Mouse (Mus musculus): Measurements from ENCODE around the gene Nup107.
"Not testable (repeated sequence)": the region's sequence is repeated elsewhere in the genome, so short reads cannot be mapped to it uniquely, and the experiment has no call there.

Gene Nup107

GRCm38 (mm10) chr10:117765116-117765894, 27.2 kb downstream of the Nup107 start:
- DNase-seq (ENCODE audit: low read depth, low spot score), result no peak

GRCm38 (mm10) chr10:117764598-117764997, 27.9 kb downstream of the Nup107 start:
- no peak for DNase-seq (ENCODE audit: low read depth, low spot score)

GRCm38 (mm10) chr10:117763588-117764190, 28.8 kb downstream of the Nup107 start:
- no peak for DNase-seq (ENCODE audit: low read depth, low spot score)

- no peak for DNase-seq (ENCODE audit: low read depth, low spot score)
These were observed 29.5 kb downstream of the Nup107 start for GRCm38 (mm10) chr10:117762966-117763365.

GRCm38 (mm10) chr10:117762281-117762830, 30.1 kb downstream of the Nup107 start:
- no peak for DNase-seq (ENCODE audit: low read depth, low spot score)

GRCm38 (mm10) chr10:117761551-117761950, 31.0 kb downstream of the Nup107 start:
- DNase-seq (ENCODE audit: low read depth, low spot score), result no peak

- no peak for DNase-seq (ENCODE audit: low read depth, low spot score)
These were observed 31.6 kb downstream of the Nup107 start for GRCm38 (mm10) chr10:117760831-117761335.

GRCm38 (mm10) chr10:117759844-117760630, 32.5 kb downstream of the Nup107 start:
- no peak for DNase-seq (ENCODE audit: low read depth, low spot score)

- DNase-seq (ENCODE audit: low read depth, low spot score), result no peak
These were observed 33.5 kb downstream of the Nup107 start for GRCm38 (mm10) chr10:117758749-117759727.

- DNase-seq (ENCODE audit: low read depth, low spot score), result not testable (repeated sequence)
These were observed 34.2 kb downstream of the Nup107 start for GRCm38 (mm10) chr10:117758344-117758743.

- no peak for DNase-seq (ENCODE audit: low read depth, low spot score)
These were observed 34.6 kb downstream of the Nup107 start for GRCm38 (mm10) chr10:117757796-117758342.

- no peak for DNase-seq (ENCODE audit: low read depth, low spot score)
These were observed 35.2 kb downstream of the Nup107 start for GRCm38 (mm10) chr10:117757259-117757658.

- no peak for DNase-seq (ENCODE audit: low read depth, low spot score)
These were observed 35.7 kb downstream of the Nup107 start for GRCm38 (mm10) chr10:117756784-117757183.

GRCm38 (mm10) chr10:117755799-117756467, 36.6 kb downstream of the Nup107 start:
- DNase-seq (ENCODE audit: low read depth, low spot score), result no peak

GRCm38 (mm10) chr10:117755086-117755798, 37.3 kb downstream of the Nup107 start:
- no peak for DNase-seq (ENCODE audit: low read depth, low spot score)

- DNase-seq (ENCODE audit: low read depth, low spot score), result no peak
These were observed 37.9 kb downstream of the Nup107 start for GRCm38 (mm10) chr10:117754609-117754940.

GRCm38 (mm10) chr10:117753711-117754608, 38.5 kb downstream of the Nup107 start:
- no peak for DNase-seq (ENCODE audit: low read depth, low spot score)
